Mouse (Mus musculus): ENCODE data around the gene Kcnb1. TPM values are rescaled to one million over a fixed set of nuclear protein-coding genes. Genes with fewer than 3 reads are reported as not detected.
A peak's percentile ranks its signal among the peaks of the same experiment; 100 is the strongest.

Kcnb1 gene
- polyA plus RNA-seq (2014; fragmentation: Nextera tagmentation; extraction: Ambion mirVana) = 3.5 and 3.9 TPM in 2 replicates

GRCm38 (mm10) chr2:167190076-167190399 lies at the start of gene Kcnb1:
Gene Kcnb1, minus strand, starts transcription at chr2:167190155.
- no peaks in the 10 kb centered on the region for H3K36me3 ChIP-seq (replicated peaks; ENCODE audit: control insufficient read depth, insufficient read depth)
- ATAC-seq (ENCODE audit: low FRiP score) (peak; percentile 79), DNase-seq (ENCODE audit: low spot score) (peak; percentile 81)
- peak within 1 kb of the TSS; percentile 72 for H3K4me2 ChIP-seq (replicated peaks)
- peak within 1 kb of the TSS; percentile 39; the same call in 1 of the 2 replicates for H3K27ac ChIP-seq
- under 1% methylated on average over 41 of the region's 41 CpGs for WGBS
- H3K9me3 ChIP-seq (ENCODE audit: control insufficient read depth, low read length) = no peaks in the 10 kb centered on the region
- H3K4me3 ChIP-seq (replicated peaks; ENCODE audit: low read length) = peak within 1 kb of the TSS; percentile 41
- peaks cover 22% of the 10 kb centered on the region for H3K27me3 ChIP-seq (ENCODE audit: control insufficient read depth, insufficient read depth, low read length)
- peak within 1 kb of the TSS; percentile 72 for H3K9ac ChIP-seq
- peaks cover 12% of the 10 kb centered on the region for H3K4me1 ChIP-seq (replicated peaks; ENCODE audit: control insufficient read depth, insufficient read depth, low read length)

GRCm38 (mm10) chr2:167239262-167239661 lies 49.3 kb upstream of the Kcnb1 start:
- Histone ChIP-seq H3K27me3 (ENCODE audit: control insufficient read depth, insufficient read depth, low read length) (peaks cover 20% of the 10 kb centered on the region), H3K4me3 (replicated peaks; ENCODE audit: low read length) (no peak overlapping the region), H3K9ac (no peak overlapping the region), H3K4me2 (replicated peaks) (no peak overlapping the region), H3K9me3 (ENCODE audit: control insufficient read depth, low read length) (no peaks in the 10 kb centered on the region), H3K4me1 (replicated peaks; ENCODE audit: control insufficient read depth, insufficient read depth, low read length) (peaks cover 9% of the 10 kb centered on the region), H3K36me3 (replicated peaks; ENCODE audit: control insufficient read depth, insufficient read depth) (no peaks in the 10 kb centered on the region), H3K27ac (no peak overlapping the region)
- ATAC-seq (ENCODE audit: low FRiP score) = no peak
- DNase-seq (ENCODE audit: low spot score) = no peak
- WGBS = 33% methylated on average over 12 of the region's 12 CpGs

- Histone ChIP-seq H3K4me1 (replicated peaks; ENCODE audit: control insufficient read depth, insufficient read depth, low read length) (peaks cover 9% of the 10 kb centered on the region), H3K9ac (no peak overlapping the region), H3K4me3 (replicated peaks; ENCODE audit: low read length) (no peak overlapping the region), H3K4me2 (replicated peaks) (no peak overlapping the region), H3K27me3 (ENCODE audit: control insufficient read depth, insufficient read depth, low read length) (peaks cover 20% of the 10 kb centered on the region), H3K36me3 (replicated peaks; ENCODE audit: control insufficient read depth, insufficient read depth) (no peaks in the 10 kb centered on the region), H3K27ac (no peak overlapping the region), H3K9me3 (ENCODE audit: control insufficient read depth, low read length) (no peaks in the 10 kb centered on the region)
- DNase-seq (ENCODE audit: low spot score) = no peak
- 83% methylated on average over 9 of the region's 9 CpGs for WGBS
- ATAC-seq (ENCODE audit: low FRiP score) = no peak
These were observed 47.3 kb upstream of the Kcnb1 start for GRCm38 (mm10) chr2:167237224-167237623.

GRCm38 (mm10) chr2:167236174-167236573 lies 46.2 kb upstream of the Kcnb1 start:
- Histone ChIP-seq H3K4me1 (replicated peaks; ENCODE audit: control insufficient read depth, insufficient read depth, low read length) (peaks cover 9% of the 10 kb centered on the region), H3K27ac (no peak overlapping the region), H3K4me3 (replicated peaks; ENCODE audit: low read length) (no peak overlapping the region), H3K9me3 (ENCODE audit: control insufficient read depth, low read length) (no peaks in the 10 kb centered on the region), H3K27me3 (ENCODE audit: control insufficient read depth, insufficient read depth, low read length) (peaks cover 20% of the 10 kb centered on the region), H3K36me3 (replicated peaks; ENCODE audit: control insufficient read depth, insufficient read depth) (no peaks in the 10 kb centered on the region), H3K9ac (no peak overlapping the region), H3K4me2 (replicated peaks) (no peak overlapping the region)
- ATAC-seq (ENCODE audit: low FRiP score) (no peak), DNase-seq (ENCODE audit: low spot score) (no peak)
- 96% methylated on average over 4 of the region's 4 CpGs for WGBS

GRCm38 (mm10) chr2:167235338-167236018 lies 45.5 kb upstream of the Kcnb1 start:
- H3K36me3 ChIP-seq (replicated peaks; ENCODE audit: control insufficient read depth, insufficient read depth) = no peaks in the 10 kb centered on the region
- DNase-seq (ENCODE audit: low spot score) = no peak
- ATAC-seq (ENCODE audit: low FRiP score) = no peak
- no peak overlapping the region for H3K9ac ChIP-seq
- H3K4me1 ChIP-seq (replicated peaks; ENCODE audit: control insufficient read depth, insufficient read depth, low read length) = peaks cover 7% of the 10 kb centered on the region
- H3K4me2 ChIP-seq (replicated peaks) = no peak overlapping the region
- H3K9me3 ChIP-seq (ENCODE audit: control insufficient read depth, low read length) = no peaks in the 10 kb centered on the region
- H3K4me3 ChIP-seq (replicated peaks; ENCODE audit: low read length) = no peak overlapping the region
- peaks cover 20% of the 10 kb centered on the region for H3K27me3 ChIP-seq (ENCODE audit: control insufficient read depth, insufficient read depth, low read length)
- H3K27ac ChIP-seq = no peak overlapping the region
- WGBS = 76% methylated on average over 17 of the region's 17 CpGs

- ATAC-seq (ENCODE audit: low FRiP score) = no peak
- no peaks in the 10 kb centered on the region for H3K9me3 ChIP-seq (ENCODE audit: control insufficient read depth, low read length)
- no peaks in the 10 kb centered on the region for H3K36me3 ChIP-seq (replicated peaks; ENCODE audit: control insufficient read depth, insufficient read depth)
- H3K27ac ChIP-seq = no peak overlapping the region
- H3K27me3 ChIP-seq (ENCODE audit: control insufficient read depth, insufficient read depth, low read length) = 0 out of 2 replicates have a peak, but pooled peaks cover 5% of the 10 kb centered on the region
- no peaks in the 10 kb centered on the region for H3K4me1 ChIP-seq (replicated peaks; ENCODE audit: control insufficient read depth, insufficient read depth, low read length)
- H3K9ac ChIP-seq = no peak overlapping the region
- H3K4me2 ChIP-seq (replicated peaks) = no peak overlapping the region
- DNase-seq (ENCODE audit: low spot score) = no peak
- WGBS = 70% methylated on average over 14 of the region's 14 CpGs
- no peak overlapping the region for H3K4me3 ChIP-seq (replicated peaks; ENCODE audit: low read length)
These were observed 43.8 kb upstream of the Kcnb1 start for GRCm38 (mm10) chr2:167233771-167234170.

- Histone ChIP-seq H3K4me3 (replicated peaks; ENCODE audit: low read length) (no peak overlapping the region), H3K27ac (no peak overlapping the region), H3K4me1 (replicated peaks; ENCODE audit: control insufficient read depth, insufficient read depth, low read length) (no peaks in the 10 kb centered on the region), H3K27me3 (ENCODE audit: control insufficient read depth, insufficient read depth, low read length) (no peaks in the 10 kb centered on the region), H3K36me3 (replicated peaks; ENCODE audit: control insufficient read depth, insufficient read depth) (no peaks in the 10 kb centered on the region), H3K9me3 (ENCODE audit: control insufficient read depth, low read length) (no peaks in the 10 kb centered on the region), H3K4me2 (replicated peaks) (no peak overlapping the region), H3K9ac (no peak overlapping the region)
- 83% methylated on average over 5 of the region's 5 CpGs for WGBS
- ATAC-seq (ENCODE audit: low FRiP score) (no peak), DNase-seq (ENCODE audit: low spot score) (no peak)
These were observed 43.0 kb upstream of the Kcnb1 start for GRCm38 (mm10) chr2:167233009-167233335.

GRCm38 (mm10) chr2:167232132-167233008 lies 42.4 kb upstream of the Kcnb1 start:
- DNase-seq (ENCODE audit: low spot score) (no peak), ATAC-seq (ENCODE audit: low FRiP score) (no peak)
- Histone ChIP-seq H3K4me1 (replicated peaks; ENCODE audit: control insufficient read depth, insufficient read depth, low read length) (no peaks in the 10 kb centered on the region), H3K36me3 (replicated peaks; ENCODE audit: control insufficient read depth, insufficient read depth) (no peaks in the 10 kb centered on the region), H3K9me3 (ENCODE audit: control insufficient read depth, low read length) (no peaks in the 10 kb centered on the region), H3K4me3 (replicated peaks; ENCODE audit: low read length) (no peak overlapping the region), H3K27me3 (ENCODE audit: control insufficient read depth, insufficient read depth, low read length) (no peaks in the 10 kb centered on the region), H3K27ac (no peak overlapping the region), H3K4me2 (replicated peaks) (no peak overlapping the region), H3K9ac (no peak overlapping the region)
- 57% methylated on average over 14 of the region's 14 CpGs for WGBS

GRCm38 (mm10) chr2:167230554-167230953 lies 40.6 kb upstream of the Kcnb1 start:
- no peak overlapping the region for H3K27ac ChIP-seq
- H3K4me1 ChIP-seq (replicated peaks; ENCODE audit: control insufficient read depth, insufficient read depth, low read length) = no peaks in the 10 kb centered on the region
- H3K4me3 ChIP-seq (replicated peaks; ENCODE audit: low read length) = no peak overlapping the region
- DNase-seq (ENCODE audit: low spot score) (no peak), ATAC-seq (ENCODE audit: low FRiP score) (no peak)
- H3K9me3 ChIP-seq (ENCODE audit: control insufficient read depth, low read length) = no peaks in the 10 kb centered on the region
- H3K27me3 ChIP-seq (ENCODE audit: control insufficient read depth, insufficient read depth, low read length) = no peaks in the 10 kb centered on the region
- H3K4me2 ChIP-seq (replicated peaks) = no peak overlapping the region
- 7% methylated on average over 15 of the region's 15 CpGs for WGBS
- H3K9ac ChIP-seq = no peak overlapping the region
- no peaks in the 10 kb centered on the region for H3K36me3 ChIP-seq (replicated peaks; ENCODE audit: control insufficient read depth, insufficient read depth)
